Mouse (Mus musculus): ENCODE data around the gene Rps6ka4. TPM values are rescaled to one million over a fixed set of nuclear protein-coding genes. Genes with fewer than 3 reads are reported as not detected.

Rps6ka4 gene
- polyA plus RNA-seq, 1 experiment from 2014 or later, result 6.0 TPM

GRCm38 (mm10) chr19:6860706-6861105 lies 20.3 kb upstream of the Rps6ka4 start:
- ATAC-seq (ENCODE audit: low FRiP score, low TSS enrichment), result no peak
- no peak overlapping the region for H3K9ac ChIP-seq (replicated peaks; ENCODE audit: low read length)
- H3K27ac ChIP-seq (replicated peaks; ENCODE audit: low read depth, low read length), result no peak overlapping the region
- no peaks in the 10 kb centered on the region for H3K27me3 ChIP-seq (ENCODE audit: control insufficient read depth, insufficient read depth, low read length)
- no peak overlapping the region for H3K4me3 ChIP-seq (replicated peaks; ENCODE audit: low read depth, low read length)
- no peak overlapping the region for H3K4me2 ChIP-seq (ENCODE audit: low read length)
- no peaks in the 10 kb centered on the region for H3K9me3 ChIP-seq (ENCODE audit: control insufficient read depth, low read length)
- 0 out of 2 replicates have a peak, but pooled peaks cover under 1% of the 10 kb centered on the region for H3K4me1 ChIP-seq (ENCODE audit: control insufficient read depth, insufficient read depth, low read length)
- DNase-seq, result no peak
- WGBS, result 83% methylated on average over 6 of the region's 6 CpGs
- H3K36me3 ChIP-seq (ENCODE audit: control insufficient read depth, insufficient read depth, low read length), result no peaks in the 10 kb centered on the region

GRCm38 (mm10) chr19:6859971-6860370 lies 19.5 kb upstream of the Rps6ka4 start:
- 83% methylated on average over 3 of the region's 3 CpGs for WGBS
- no peaks in the 10 kb centered on the region for H3K36me3 ChIP-seq (ENCODE audit: control insufficient read depth, insufficient read depth, low read length)
- no peak overlapping the region for H3K4me3 ChIP-seq (replicated peaks; ENCODE audit: low read depth, low read length)
- no peak for DNase-seq
- no peak overlapping the region for H3K4me2 ChIP-seq (ENCODE audit: low read length)
- no peak overlapping the region for H3K27ac ChIP-seq (replicated peaks; ENCODE audit: low read depth, low read length)
- H3K9me3 ChIP-seq (ENCODE audit: control insufficient read depth, low read length), result no peaks in the 10 kb centered on the region
- H3K4me1 ChIP-seq (ENCODE audit: control insufficient read depth, insufficient read depth, low read length), result 0 out of 2 replicates have a peak, but pooled peaks cover 3% of the 10 kb centered on the region
- no peak overlapping the region for H3K9ac ChIP-seq (replicated peaks; ENCODE audit: low read length)
- ATAC-seq (ENCODE audit: low FRiP score, low TSS enrichment), result no peak
- no peaks in the 10 kb centered on the region for H3K27me3 ChIP-seq (ENCODE audit: control insufficient read depth, insufficient read depth, low read length)

- Histone ChIP-seq H3K36me3 (ENCODE audit: control insufficient read depth, insufficient read depth, low read length) (no peaks in the 10 kb centered on the region), H3K27ac (replicated peaks; ENCODE audit: low read depth, low read length) (no peak overlapping the region), H3K4me1 (ENCODE audit: control insufficient read depth, insufficient read depth, low read length) (0 out of 2 replicates have a peak, but pooled peaks cover 3% of the 10 kb centered on the region), H3K27me3 (ENCODE audit: control insufficient read depth, insufficient read depth, low read length) (no peaks in the 10 kb centered on the region), H3K9ac (replicated peaks; ENCODE audit: low read length) (no peak overlapping the region), H3K4me3 (replicated peaks; ENCODE audit: low read depth, low read length) (no peak overlapping the region), H3K4me2 (ENCODE audit: low read length) (no peak overlapping the region), H3K9me3 (ENCODE audit: control insufficient read depth, low read length) (no peaks in the 10 kb centered on the region)
- DNase-seq (no peak), ATAC-seq (ENCODE audit: low FRiP score, low TSS enrichment) (no peak)
- 74% methylated on average over 2 of the region's 2 CpGs for WGBS
Observed at GRCm38 (mm10) chr19:6859032-6859651, 18.7 kb upstream of the Rps6ka4 start.

GRCm38 (mm10) chr19:6858031-6858430 lies 17.6 kb upstream of the Rps6ka4 start, which contains the start of gene Ccdc88b:
Gene Ccdc88b, minus strand, starts transcription at chr19:6858211.
- Histone ChIP-seq H3K4me3 (replicated peaks; ENCODE audit: low read depth, low read length) (no peak within 1 kb of the TSS), H3K36me3 (ENCODE audit: control insufficient read depth, insufficient read depth, low read length) (no peaks in the 10 kb centered on the region), H3K27ac (replicated peaks; ENCODE audit: low read depth, low read length) (no peak within 1 kb of the TSS), H3K4me2 (ENCODE audit: low read length) (no peak within 1 kb of the TSS), H3K27me3 (ENCODE audit: control insufficient read depth, insufficient read depth, low read length) (no peaks in the 10 kb centered on the region), H3K4me1 (ENCODE audit: control insufficient read depth, insufficient read depth, low read length) (0 out of 2 replicates have a peak, but pooled peaks cover 3% of the 10 kb centered on the region), H3K9me3 (ENCODE audit: control insufficient read depth, low read length) (no peaks in the 10 kb centered on the region), H3K9ac (replicated peaks; ENCODE audit: low read length) (no peak within 1 kb of the TSS)
- ATAC-seq (ENCODE audit: low FRiP score, low TSS enrichment) (no peak), DNase-seq (no peak)
- 77% methylated on average over 7 of the region's 7 CpGs for WGBS

- DNase-seq (no peak), ATAC-seq (ENCODE audit: low FRiP score, low TSS enrichment) (no peak)
- H3K27ac ChIP-seq (replicated peaks; ENCODE audit: low read depth, low read length), result no peak overlapping the region
- no peak overlapping the region for H3K9ac ChIP-seq (replicated peaks; ENCODE audit: low read length)
- H3K4me2 ChIP-seq (ENCODE audit: low read length), result no peak overlapping the region
- no peaks in the 10 kb centered on the region for H3K9me3 ChIP-seq (ENCODE audit: control insufficient read depth, low read length)
- H3K27me3 ChIP-seq (ENCODE audit: control insufficient read depth, insufficient read depth, low read length), result no peaks in the 10 kb centered on the region
- no peak overlapping the region for H3K4me3 ChIP-seq (replicated peaks; ENCODE audit: low read depth, low read length)
- H3K4me1 ChIP-seq (ENCODE audit: control insufficient read depth, insufficient read depth, low read length), result 0 out of 2 replicates have a peak, but pooled peaks cover 3% of the 10 kb centered on the region
- no peaks in the 10 kb centered on the region for H3K36me3 ChIP-seq (ENCODE audit: control insufficient read depth, insufficient read depth, low read length)
- WGBS, result 73% methylated on average over 9 of the region's 9 CpGs
Observed at GRCm38 (mm10) chr19:6857391-6858005, 17.1 kb upstream of the Rps6ka4 start.

GRCm38 (mm10) chr19:6857003-6857360 lies 16.5 kb upstream of the Rps6ka4 start:
- no peak for ATAC-seq (ENCODE audit: low FRiP score, low TSS enrichment)
- H3K9ac ChIP-seq (replicated peaks; ENCODE audit: low read length), result no peak overlapping the region
- no peak overlapping the region for H3K4me2 ChIP-seq (ENCODE audit: low read length)
- 36% methylated on average over 3 of the region's 3 CpGs for WGBS
- no peak for DNase-seq
- no peaks in the 10 kb centered on the region for H3K9me3 ChIP-seq (ENCODE audit: control insufficient read depth, low read length)
- no peaks in the 10 kb centered on the region for H3K27me3 ChIP-seq (ENCODE audit: control insufficient read depth, insufficient read depth, low read length)
- H3K4me1 ChIP-seq (ENCODE audit: control insufficient read depth, insufficient read depth, low read length), result 0 out of 2 replicates have a peak, but pooled peaks cover 3% of the 10 kb centered on the region
- no peak overlapping the region for H3K27ac ChIP-seq (replicated peaks; ENCODE audit: low read depth, low read length)
- H3K4me3 ChIP-seq (replicated peaks; ENCODE audit: low read depth, low read length), result no peak overlapping the region
- H3K36me3 ChIP-seq (ENCODE audit: control insufficient read depth, insufficient read depth, low read length), result no peaks in the 10 kb centered on the region

- 44% methylated on average over 12 of the region's 12 CpGs for WGBS
- Histone ChIP-seq H3K9me3 (ENCODE audit: control insufficient read depth, low read length) (no peaks in the 10 kb centered on the region), H3K4me3 (replicated peaks; ENCODE audit: low read depth, low read length) (no peak overlapping the region), H3K27me3 (ENCODE audit: control insufficient read depth, insufficient read depth, low read length) (no peaks in the 10 kb centered on the region), H3K27ac (replicated peaks; ENCODE audit: low read depth, low read length) (no peak overlapping the region), H3K36me3 (ENCODE audit: control insufficient read depth, insufficient read depth, low read length) (no peaks in the 10 kb centered on the region), H3K4me2 (ENCODE audit: low read length) (no peak overlapping the region), H3K9ac (replicated peaks; ENCODE audit: low read length) (no peak overlapping the region), H3K4me1 (ENCODE audit: control insufficient read depth, insufficient read depth, low read length) (0 out of 2 replicates have a peak, but pooled peaks cover 3% of the 10 kb centered on the region)
- peak; percentile 81 for DNase-seq
- ATAC-seq (ENCODE audit: low FRiP score, low TSS enrichment), result no peak
Observed at GRCm38 (mm10) chr19:6856281-6857002, 16.0 kb upstream of the Rps6ka4 start.

GRCm38 (mm10) chr19:6855225-6856031 lies 15.0 kb upstream of the Rps6ka4 start:
- DNase-seq, result peak; percentile 64

More at GRCm38 (mm10) chr19:6855225-6856031, 15.0 kb upstream of the Rps6ka4 start:
- no peaks in the 10 kb centered on the region for H3K27me3 ChIP-seq (ENCODE audit: control insufficient read depth, insufficient read depth, low read length)
- ATAC-seq (ENCODE audit: low FRiP score, low TSS enrichment), result peak; percentile 67; the same call in 1 of the 2 replicates
- H3K4me3 ChIP-seq (replicated peaks; ENCODE audit: low read depth, low read length), result no peak overlapping the region
- H3K27ac ChIP-seq (replicated peaks; ENCODE audit: low read depth, low read length), result no peak overlapping the region
- H3K36me3 ChIP-seq (ENCODE audit: control insufficient read depth, insufficient read depth, low read length), result no peaks in the 10 kb centered on the region
- H3K4me1 ChIP-seq (ENCODE audit: control insufficient read depth, insufficient read depth, low read length), result 0 out of 2 replicates have a peak, but pooled peaks cover 3% of the 10 kb centered on the region
- H3K9ac ChIP-seq (replicated peaks; ENCODE audit: low read length), result 0 out of 2 replicates have a peak overlapping the region, but pooled peaks have one; percentile 26
- H3K4me2 ChIP-seq (ENCODE audit: low read length), result peak overlapping the region; percentile 40
- whole genome bisulfite sequencing, result 6% methylated on average over 38 of the region's 38 CpGs
- H3K9me3 ChIP-seq (ENCODE audit: control insufficient read depth, low read length), result no peaks in the 10 kb centered on the region

Measured in midbrain, embryonic 14.5 days (tissue).